Mouse (Mus musculus) leukemia stem cell, adult 10-12 weeks (primary cell): Measurements from ENCODE around the gene Ms4a4c. TPM values are rescaled to one million over a fixed set of nuclear protein-coding genes. Genes with fewer than 3 reads are reported as not detected.

Source experiments
- polyA plus RNA-seq: library from polyadenylated mRNA; stranded (reverse); fragments of >175 nt; gene quantifications from 2 replicates; pipeline ENCODE4 v1.2.3, GENCODE M21; 2012; ENCODE audit warnings: low replicate concordance

Ms4a4c gene
- polyA plus RNA-seq: 0.14 and 0.82 TPM in 2 replicates

GRCm38 (mm10) chr19:11404527-11404926 lies at the start of gene Ms4a4c:
Gene Ms4a4c (plus strand): TSS chr19:11404770.

GRCm38 (mm10) chr19:11375273-11375672 lies 29.3 kb upstream of the Ms4a4c start, which contains the start of gene Ms4a4a:
Gene Ms4a4a (plus strand): TSS chr19:11375523.

GRCm38 (mm10) chr19:11443338-11443737 lies 38.8 kb downstream of the Ms4a4c start, which contains the start of gene Ms4a4b:
Gene Ms4a4b (plus strand): TSS chr19:11443553.

GRCm38 (mm10) chr19:11469215-11469614 lies 64.6 kb downstream of the Ms4a4c start, which contains the start of gene Ms4a6c:
Gene Ms4a6c (plus strand): TSS chr19:11469366.

Other genes starting within 250 kb of the Ms4a4c start
- gene 1700025F22Rik, start 239.4 kb upstream of the Ms4a4c start, polyA plus RNA-seq: not detected in 2 replicates
- gene Ms4a13, start 208.0 kb upstream of the Ms4a4c start, polyA plus RNA-seq: not detected in 2 replicates
- not detected in 2 replicates for gene Ms4a12, start 172.3 kb upstream of the Ms4a4c start, polyA plus RNA-seq
- gene Ms4a1, start 138.5 kb upstream of the Ms4a4c start, polyA plus RNA-seq: 0.55 and 3.7 TPM in 2 replicates
- not detected in 2 replicates for gene Ms4a5, start 120.9 kb upstream of the Ms4a4c start, polyA plus RNA-seq
- not detected in 2 replicates for gene Ms4a14, start 90.3 kb upstream of the Ms4a4c start, polyA plus RNA-seq
- 2.1 TPM in 1 of 2 replicates, not detected in the other for gene Ms4a7, start 68.6 kb upstream of the Ms4a4c start, polyA plus RNA-seq
- gene Ms4a4a, start 29.2 kb upstream of the Ms4a4c start, polyA plus RNA-seq: 0.23 and 0.44 TPM in 2 replicates
- gene Ms4a4b, start 38.8 kb downstream of the Ms4a4c start, polyA plus RNA-seq: 4.0 and 15.1 TPM in 2 replicates
- gene Ms4a6c, start 64.6 kb downstream of the Ms4a4c start, polyA plus RNA-seq: 0.66 and 1.0 TPM in 2 replicates
- gene Gm8369, start 81.2 kb downstream of the Ms4a4c start, polyA plus RNA-seq: 0.20 and 0.48 TPM in 2 replicates
- 0.47 and 1.1 TPM in 2 replicates for gene Ms4a6b, start 111.7 kb downstream of the Ms4a4c start, polyA plus RNA-seq
- 0.19 TPM in 1 of 2 replicates, not detected in the other for gene Ms4a4d, start 132.0 kb downstream of the Ms4a4c start, polyA plus RNA-seq
- gene Ms4a6d, start 200.1 kb downstream of the Ms4a4c start, polyA plus RNA-seq: 0.82 and 1.2 TPM in 2 replicates
- not detected in 2 replicates for gene Ms4a2, start 218.9 kb downstream of the Ms4a4c start, polyA plus RNA-seq
- not detected in 2 replicates for gene Ms4a3, start 236.1 kb downstream of the Ms4a4c start, polyA plus RNA-seq